Mouse (Mus musculus): ENCODE data around the gene Tgm2. TPM values are rescaled to one million over a fixed set of nuclear protein-coding genes. Genes with fewer than 3 reads are reported as not detected.
A peak's percentile ranks its signal among the peaks of the same experiment; 100 is the strongest.

Gene Tgm2
- polyA plus RNA-seq, 1 experiment from 2014 or later: 160 TPM

- H3K9ac ChIP-seq (ENCODE audit: low read length): no peak overlapping the region
- H3K4me2 ChIP-seq (ENCODE audit: low read length): no peak overlapping the region
- peaks cover 2 to 7% of the 10 kb centered on the region in 2 experiments; a peak in 2 of 4 replicates for H3K4me1 ChIP-seq (ENCODE audit: control insufficient read depth in 2 of 2, insufficient read depth in 2 of 2, low read length in 2 of 2)
- ATAC-seq (ENCODE audit: insufficient number of reproducible peaks, insufficient read depth, low FRiP score, low read depth): peak; percentile 31; the same call in 1 of the 2 replicates
- peaks cover 31% of the 10 kb centered on the region for H3K36me3 ChIP-seq (ENCODE audit: control insufficient read depth, insufficient read depth, low read length)
- H3K4me3 ChIP-seq (ENCODE audit: control insufficient read depth in 1 of 2, insufficient read depth in 1 of 2, low read depth in 1 of 2, low read length in 2 of 2): no peak overlapping the region
- no peaks in the 10 kb centered on the region for H3K27me3 ChIP-seq (ENCODE audit: control insufficient read depth, insufficient read depth, low read length)
- no peaks in the 10 kb centered on the region for H3K9me3 ChIP-seq (ENCODE audit: control insufficient read depth, low read length)
- no peak overlapping the region for H3K27ac ChIP-seq (replicated peaks in 1 of 2; ENCODE audit: control insufficient read depth in 1 of 2, insufficient read depth in 1 of 2, low read depth in 2 of 2, low read length in 2 of 2)
- WGBS: 52% methylated on average over 9 of the region's 9 CpGs
Measured at GRCm38 (mm10) chr2:158079843-158080395, 66.3 kb downstream of the Tgm2 start.

GRCm38 (mm10) chr2:158078971-158079370 is 67.3 kb downstream of the Tgm2 start:
- ATAC-seq (ENCODE audit: insufficient number of reproducible peaks, insufficient read depth, low FRiP score, low read depth): no peak
- no peak overlapping the region for H3K9ac ChIP-seq (ENCODE audit: low read length)
- H3K4me2 ChIP-seq (ENCODE audit: low read length): no peak overlapping the region
- H3K27me3 ChIP-seq (ENCODE audit: control insufficient read depth, insufficient read depth, low read length): no peaks in the 10 kb centered on the region
- peaks cover 2 to 7% of the 10 kb centered on the region in 2 experiments; a peak in 2 of 4 replicates for H3K4me1 ChIP-seq (ENCODE audit: control insufficient read depth in 2 of 2, insufficient read depth in 2 of 2, low read length in 2 of 2)
- WGBS: 84% methylated on average over 7 of the region's 7 CpGs
- no peak overlapping the region for H3K27ac ChIP-seq (replicated peaks in 1 of 2; ENCODE audit: control insufficient read depth in 1 of 2, insufficient read depth in 1 of 2, low read depth in 2 of 2, low read length in 2 of 2)
- H3K36me3 ChIP-seq (ENCODE audit: control insufficient read depth, insufficient read depth, low read length): peaks cover 39% of the 10 kb centered on the region
- H3K9me3 ChIP-seq (ENCODE audit: control insufficient read depth, low read length): no peaks in the 10 kb centered on the region
- H3K4me3 ChIP-seq (ENCODE audit: control insufficient read depth in 1 of 2, insufficient read depth in 1 of 2, low read depth in 1 of 2, low read length in 2 of 2): no peak overlapping the region

GRCm38 (mm10) chr2:158077981-158078380 is 68.3 kb downstream of the Tgm2 start:
- peaks cover 2 to 7% of the 10 kb centered on the region in 2 experiments; a peak in 2 of 4 replicates for H3K4me1 ChIP-seq (ENCODE audit: control insufficient read depth in 2 of 2, insufficient read depth in 2 of 2, low read length in 2 of 2)
- H3K4me3 ChIP-seq (ENCODE audit: control insufficient read depth in 1 of 2, insufficient read depth in 1 of 2, low read depth in 1 of 2, low read length in 2 of 2): no peak overlapping the region
- WGBS: 72% methylated on average over 2 of the region's 2 CpGs
- H3K27me3 ChIP-seq (ENCODE audit: control insufficient read depth, insufficient read depth, low read length): no peaks in the 10 kb centered on the region
- no peak for ATAC-seq (ENCODE audit: insufficient number of reproducible peaks, insufficient read depth, low FRiP score, low read depth)
- H3K36me3 ChIP-seq (ENCODE audit: control insufficient read depth, insufficient read depth, low read length): peaks cover 48% of the 10 kb centered on the region
- H3K4me2 ChIP-seq (ENCODE audit: low read length): no peak overlapping the region
- H3K9me3 ChIP-seq (ENCODE audit: control insufficient read depth, low read length): no peaks in the 10 kb centered on the region
- no peak overlapping the region for H3K9ac ChIP-seq (ENCODE audit: low read length)
- no peak overlapping the region for H3K27ac ChIP-seq (replicated peaks in 1 of 2; ENCODE audit: control insufficient read depth in 1 of 2, insufficient read depth in 1 of 2, low read depth in 2 of 2, low read length in 2 of 2)

- peaks cover 4 to 11% of the 10 kb centered on the region in 2 experiments for H3K4me1 ChIP-seq (ENCODE audit: control insufficient read depth in 2 of 2, insufficient read depth in 2 of 2, low read length in 2 of 2)
- no peak overlapping the region for H3K4me2 ChIP-seq (ENCODE audit: low read length)
- peaks cover 60% of the 10 kb centered on the region for H3K36me3 ChIP-seq (ENCODE audit: control insufficient read depth, insufficient read depth, low read length)
- no peak for ATAC-seq (ENCODE audit: insufficient number of reproducible peaks, insufficient read depth, low FRiP score, low read depth)
- no peaks in the 10 kb centered on the region for H3K27me3 ChIP-seq (ENCODE audit: control insufficient read depth, insufficient read depth, low read length)
- H3K27ac ChIP-seq (replicated peaks in 1 of 2; ENCODE audit: control insufficient read depth in 1 of 2, insufficient read depth in 1 of 2, low read depth in 2 of 2, low read length in 2 of 2): no peak overlapping the region
- no peak overlapping the region for H3K9ac ChIP-seq (ENCODE audit: low read length)
- 83% methylated on average over 6 of the region's 6 CpGs for WGBS
- H3K4me3 ChIP-seq (ENCODE audit: control insufficient read depth in 1 of 2, insufficient read depth in 1 of 2, low read depth in 1 of 2, low read length in 2 of 2): no peak overlapping the region
- H3K9me3 ChIP-seq (ENCODE audit: control insufficient read depth, low read length): no peaks in the 10 kb centered on the region
Measured at GRCm38 (mm10) chr2:158076690-158077089, 69.5 kb downstream of the Tgm2 start.

- no peak overlapping the region for H3K9ac ChIP-seq (ENCODE audit: low read length)
- no peak overlapping the region for H3K4me3 ChIP-seq (ENCODE audit: control insufficient read depth in 1 of 2, insufficient read depth in 1 of 2, low read depth in 1 of 2, low read length in 2 of 2)
- H3K27me3 ChIP-seq (ENCODE audit: control insufficient read depth, insufficient read depth, low read length): no peaks in the 10 kb centered on the region
- H3K4me2 ChIP-seq (ENCODE audit: low read length): no peak overlapping the region
- no peaks in the 10 kb centered on the region for H3K9me3 ChIP-seq (ENCODE audit: control insufficient read depth, low read length)
- H3K4me1 ChIP-seq (ENCODE audit: control insufficient read depth in 2 of 2, insufficient read depth in 2 of 2, low read length in 2 of 2): peaks cover 11 to 20% of the 10 kb centered on the region in 2 experiments
- H3K36me3 ChIP-seq (ENCODE audit: control insufficient read depth, insufficient read depth, low read length): peaks cover 78% of the 10 kb centered on the region
- no peak overlapping the region for H3K27ac ChIP-seq (replicated peaks in 1 of 2; ENCODE audit: control insufficient read depth in 1 of 2, insufficient read depth in 1 of 2, low read depth in 2 of 2, low read length in 2 of 2)
- no peak for ATAC-seq (ENCODE audit: insufficient number of reproducible peaks, insufficient read depth, low FRiP score, low read depth)
- WGBS: 95% methylated on average over 5 of the region's 5 CpGs
Measured at GRCm38 (mm10) chr2:158074835-158075234, 71.4 kb downstream of the Tgm2 start.

- Histone ChIP-seq H3K27me3 (ENCODE audit: control insufficient read depth, insufficient read depth, low read length) (no peaks in the 10 kb centered on the region), H3K4me3 (ENCODE audit: control insufficient read depth in 1 of 2, insufficient read depth in 1 of 2, low read depth in 1 of 2, low read length in 2 of 2) (no peak overlapping the region), H3K27ac (replicated peaks in 1 of 2; ENCODE audit: control insufficient read depth in 1 of 2, insufficient read depth in 1 of 2, low read depth in 2 of 2, low read length in 2 of 2) (peak overlapping the region; percentile 64 to 85), H3K9ac (ENCODE audit: low read length) (peak overlapping the region; percentile 26; the same call in 1 of the 2 replicates), H3K36me3 (ENCODE audit: control insufficient read depth, insufficient read depth, low read length) (peaks cover 85% of the 10 kb centered on the region), H3K4me2 (ENCODE audit: low read length) (no peak overlapping the region), H3K4me1 (ENCODE audit: control insufficient read depth in 2 of 2, insufficient read depth in 2 of 2, low read length in 2 of 2) (peaks cover 13 to 29% of the 10 kb centered on the region in 2 experiments), H3K9me3 (ENCODE audit: control insufficient read depth, low read length) (no peaks in the 10 kb centered on the region)
- 71% methylated on average over 5 of the region's 5 CpGs for WGBS
- no peak for ATAC-seq (ENCODE audit: insufficient number of reproducible peaks, insufficient read depth, low FRiP score, low read depth)
Measured at GRCm38 (mm10) chr2:158071633-158071995, 74.6 kb downstream of the Tgm2 start.

GRCm38 (mm10) chr2:158070885-158071632 is 75.2 kb downstream of the Tgm2 start:
- H3K9me3 ChIP-seq (ENCODE audit: control insufficient read depth, low read length): no peaks in the 10 kb centered on the region
- H3K4me3 ChIP-seq (ENCODE audit: control insufficient read depth in 1 of 2, insufficient read depth in 1 of 2, low read depth in 1 of 2, low read length in 2 of 2): no peak overlapping the region
- H3K4me2 ChIP-seq (ENCODE audit: low read length): no peak overlapping the region
- H3K36me3 ChIP-seq (ENCODE audit: control insufficient read depth, insufficient read depth, low read length): peaks cover 79% of the 10 kb centered on the region
- peak overlapping the region; percentile 64 to 85 for H3K27ac ChIP-seq (replicated peaks in 1 of 2; ENCODE audit: control insufficient read depth in 1 of 2, insufficient read depth in 1 of 2, low read depth in 2 of 2, low read length in 2 of 2)
- H3K27me3 ChIP-seq (ENCODE audit: control insufficient read depth, insufficient read depth, low read length): no peaks in the 10 kb centered on the region
- 51% methylated on average over 3 of the region's 3 CpGs for WGBS
- peak overlapping the region; percentile 26; the same call in 1 of the 2 replicates for H3K9ac ChIP-seq (ENCODE audit: low read length)
- peaks cover 15 to 33% of the 10 kb centered on the region in 2 experiments for H3K4me1 ChIP-seq (ENCODE audit: control insufficient read depth in 2 of 2, insufficient read depth in 2 of 2, low read length in 2 of 2)
- ATAC-seq (ENCODE audit: insufficient number of reproducible peaks, insufficient read depth, low FRiP score, low read depth): peak; percentile 55; the same call in 1 of the 2 replicates

Data from heart, embryonic 14.5 days (tissue).